Mouse (Mus musculus) stomach, postnatal 0 days (tissue): ENCODE data around the gene Cbln1. TPM values are rescaled to one million over a fixed set of nuclear protein-coding genes. Genes with fewer than 3 reads are reported as not detected.

Experiments
- ATAC-seq: fragments of 200-750 bp; cut with Nextera tagmentation; 2 replicates; pipeline ENCODE4 v1.8.0; 2017; ENCODE audit not compliant: low FRiP score, low TSS enrichment
- DNase-seq: peaks from one replicate; pipeline ENCODE4 v3.0.0-alpha.2; 2016; ENCODE audit warnings: low spot score
- H3K27ac ChIP-seq: fragments of 300-500 bp; sonication (generic); replicated peaks from 2 replicates; pipeline ENCODE4 v1.5.1; 2014; ENCODE audit warnings: mild to moderate bottlenecking, control low read depth
- H3K27me3 ChIP-seq: fragments of 300-500 bp; sonication (generic); 2 replicates; pipeline ENCODE4 v1.6.1; 2014; ENCODE audit warnings: low read length; ENCODE audit not compliant: control insufficient read depth, insufficient read depth
- H3K36me3 ChIP-seq: fragments of 300-500 bp; sonication (generic); 2 replicates; pipeline ENCODE4 v1.6.1; 2014; ENCODE audit warnings: low read length, mixed read lengths; ENCODE audit not compliant: control insufficient read depth, insufficient read depth
- H3K4me1 ChIP-seq: fragments of 300-500 bp; sonication (generic); replicated peaks from 2 replicates; pipeline ENCODE4 v1.6.1; 2014; ENCODE audit warnings: antibody characterized with exemption; ENCODE audit not compliant: control insufficient read depth, insufficient read depth
- H3K4me2 ChIP-seq: fragments of 300-500 bp; sonication (generic); replicated peaks from 2 replicates; pipeline ENCODE4 v1.6.1; 2014; ENCODE audit warnings: low read depth, mild to moderate bottlenecking, control low read depth, moderate library complexity
- H3K4me3 ChIP-seq: fragments of 300-500 bp; sonication (generic); 2 replicates; pipeline ENCODE4 v1.5.1; 2014; ENCODE audit warnings: low read depth, low read length, control low read depth
- H3K9ac ChIP-seq: fragments of 300-500 bp; sonication (generic); 2 replicates; pipeline ENCODE4 v1.6.1; 2014; ENCODE audit warnings: mild to moderate bottlenecking, low read length, control low read depth, mixed read lengths
- H3K9me3 ChIP-seq: fragments of 300-500 bp; sonication (generic); 2 replicates; pipeline ENCODE4 v1.6.1; 2016; ENCODE audit warnings: low read length; ENCODE audit not compliant: control insufficient read depth
- CTCF ChIP-seq: IDR thresholded peaks from 2 replicates; pipeline ENCODE4 v1.5.1; 2016; ENCODE audit warnings: antibody characterized with exemption, low read depth, mild to moderate bottlenecking, moderate library complexity
- EP300 ChIP-seq: optimal IDR thresholded peaks from 2 replicates; pipeline ENCODE3; 2016; ENCODE audit warnings: antibody characterized with exemption
- WGBS: fragments of 180-500 bp; shearing (Covaris S2); extraction: QIAGEN DNeasy Blood & Tissue Kit; methylation state at CpG from one replicate; pipeline ENCODE4 v1.1.7; 2014; 5-methylcytosine and 5-hydroxymethylcytosine counted together
- polyA plus RNA-seq: library from polyadenylated mRNA; unstranded; fragments of >200 nt; fragmentation: Nextera tagmentation; extraction: Ambion mirVana; gene quantifications from 2 replicates; pipeline ENCODE4 v1.2.1, GENCODE M21; 2015

Gene Cbln1
- polyA plus RNA-seq, 1 experiment from 2014 or later: 0.08 TPM

GRCm38 (mm10) chr8:87473314-87473713 is 905 bp upstream of the Cbln1 start:
- peak overlapping the region; percentile 44 for H3K4me3 ChIP-seq
- no peak overlapping the region for H3K27ac ChIP-seq
- no peaks in the 10 kb centered on the region for H3K9me3 ChIP-seq
- WGBS: 3% methylated on average over 30 of the region's 30 CpGs
- DNase-seq: no peak
- H3K36me3 ChIP-seq: no peaks in the 10 kb centered on the region
- peaks cover 30% of the 10 kb centered on the region for H3K27me3 ChIP-seq
- TF ChIP-seq EP300 (no peak), CTCF (no peak)
- H3K9ac ChIP-seq: no peak overlapping the region
- peak overlapping the region; percentile 66 for H3K4me2 ChIP-seq
- ATAC-seq: no peak
- H3K4me1 ChIP-seq: no peaks in the 10 kb centered on the region; the same call in 1 of the 2 replicates

- TF ChIP-seq CTCF (no peak), EP300 (no peak)
- DNase-seq (no peak), ATAC-seq (peak; percentile 21; the same call in 1 of the 2 replicates)
- H3K4me2 ChIP-seq: peak overlapping the region; percentile 66
- no peaks in the 10 kb centered on the region for H3K36me3 ChIP-seq
- peaks cover 30% of the 10 kb centered on the region for H3K27me3 ChIP-seq
- H3K9ac ChIP-seq: no peak overlapping the region
- no peak overlapping the region for H3K27ac ChIP-seq
- no peaks in the 10 kb centered on the region; the same call in 1 of the 2 replicates for H3K4me1 ChIP-seq
- no peaks in the 10 kb centered on the region for H3K9me3 ChIP-seq
- 5% methylated on average over 30 of the region's 36 CpGs for WGBS
- H3K4me3 ChIP-seq: peak overlapping the region; percentile 44
These were observed 672 bp downstream of the Cbln1 start for GRCm38 (mm10) chr8:87471603-87472270.

GRCm38 (mm10) chr8:87470834-87471602 is 1.4 kb downstream of the Cbln1 start:
- Histone ChIP-seq H3K36me3 (no peaks in the 10 kb centered on the region), H3K4me1 (no peaks in the 10 kb centered on the region; the same call in 1 of the 2 replicates), H3K4me2 (peak overlapping the region; percentile 36; the same call in 1 of the 2 replicates), H3K9ac (no peak overlapping the region), H3K4me3 (peak overlapping the region; percentile 22), H3K27me3 (peaks cover 32% of the 10 kb centered on the region), H3K27ac (no peak overlapping the region), H3K9me3 (no peaks in the 10 kb centered on the region)
- DNase-seq (no peak), ATAC-seq (no peak)
- WGBS: 3% methylated on average over 32 of the region's 32 CpGs
- no peak for TF ChIP-seq CTCF
- no peak for TF ChIP-seq EP300

- Histone ChIP-seq H3K9ac (no peak overlapping the region), H3K4me1 (no peaks in the 10 kb centered on the region; the same call in 1 of the 2 replicates), H3K4me3 (peak overlapping the region; percentile 22), H3K4me2 (peak overlapping the region; percentile 36; the same call in 1 of the 2 replicates), H3K27me3 (peaks cover 32% of the 10 kb centered on the region), H3K36me3 (no peaks in the 10 kb centered on the region), H3K27ac (no peak overlapping the region), H3K9me3 (no peaks in the 10 kb centered on the region)
- no peak for ATAC-seq
- 1% methylated on average over 59 of the region's 59 CpGs for WGBS
- DNase-seq: peak; percentile 24
- TF ChIP-seq CTCF (no peak), EP300 (no peak)
These were observed 2.2 kb downstream of the Cbln1 start for GRCm38 (mm10) chr8:87469931-87470833.

DNA sequence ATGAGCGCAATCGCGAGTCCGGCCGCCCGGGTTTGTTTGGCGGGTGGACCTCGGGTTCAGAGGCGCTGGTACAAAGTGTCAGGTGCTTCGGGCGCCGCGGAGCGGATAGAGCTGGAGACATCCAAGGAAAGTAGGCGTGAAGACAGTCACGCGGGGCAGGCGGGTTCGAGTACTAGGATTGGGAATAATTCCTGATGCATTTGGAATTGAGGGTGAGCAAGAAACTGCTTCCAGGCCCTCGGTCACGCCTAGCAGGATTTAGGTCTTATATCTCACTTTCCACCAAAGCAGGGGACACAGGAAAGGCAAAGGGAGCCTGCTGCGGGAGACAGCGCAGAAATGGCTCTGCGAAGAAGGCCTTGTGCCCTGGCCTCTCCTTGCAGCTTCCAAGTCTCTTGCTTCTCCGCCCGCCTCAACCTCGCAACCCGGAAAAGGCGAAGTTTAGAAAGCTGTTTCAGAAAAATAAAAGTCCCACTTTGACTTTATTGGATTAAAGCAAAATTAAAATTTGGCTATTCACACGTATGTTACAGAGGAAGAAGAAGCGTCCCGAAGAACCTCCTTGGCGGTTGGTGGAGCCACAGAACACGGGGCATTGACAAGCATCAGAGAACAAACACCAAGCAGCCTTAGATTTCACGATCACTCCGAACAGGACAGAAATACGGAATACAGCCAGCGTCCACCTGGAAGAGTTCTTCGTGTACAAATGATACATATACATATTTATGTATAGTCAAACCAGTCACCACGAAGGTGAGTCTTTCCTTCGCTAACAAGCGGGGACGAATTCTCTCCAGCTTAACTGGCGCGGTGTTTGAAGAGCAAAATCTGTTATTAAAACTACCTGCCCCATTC is 3.2 kb downstream of the Cbln1 start:
- H3K4me3 ChIP-seq: no peak overlapping the region
- TF ChIP-seq CTCF (no peak), EP300 (no peak)
- DNase-seq (no peak), ATAC-seq (no peak)
- H3K27me3 ChIP-seq: peaks cover 32% of the 10 kb centered on the region
- H3K4me1 ChIP-seq: no peaks in the 10 kb centered on the region; the same call in 1 of the 2 replicates
- H3K9me3 ChIP-seq: no peaks in the 10 kb centered on the region
- H3K36me3 ChIP-seq: no peaks in the 10 kb centered on the region
- no peak overlapping the region for H3K4me2 ChIP-seq
- WGBS: 4% methylated on average over 45 of the region's 45 CpGs
- H3K27ac ChIP-seq: no peak overlapping the region
- no peak overlapping the region for H3K9ac ChIP-seq
